Mouse (Mus musculus) lung, adult 2 months (tissue): Measurements from ENCODE around the gene Alox12. TPM values are rescaled to one million over a fixed set of nuclear protein-coding genes. Genes with fewer than 3 reads are reported as not detected.

ENCODE experiments used
- DNase-seq: peaks from one replicate; pipeline ENCODE4 v3.0.0; 2022
- H3K4me1 ChIP-seq: fragments of 200-500 bp; 2 replicates; pipeline ENCODE4 v1.6.1; 2011; ENCODE audit warnings: low read length; ENCODE audit not compliant: control insufficient read depth, insufficient read depth
- H3K4me3 ChIP-seq: fragments of 200-500 bp; replicated peaks from 2 replicates; pipeline ENCODE3; 2011; ENCODE audit warnings: low read depth, mild to moderate bottlenecking, control low read depth, low read length; ENCODE audit errors: extremely low read depth
- CTCF ChIP-seq: fragments of 200-500 bp; IDR thresholded peaks from 2 replicates; pipeline ENCODE4 v1.5.1; 2011; ENCODE audit warnings: mild to moderate bottlenecking, low read length, control low read depth; ENCODE audit not compliant: insufficient read depth
- POLR2A ChIP-seq: fragments of 200-500 bp; IDR thresholded peaks from 2 replicates; pipeline ENCODE4 v1.6.1; 2011; ENCODE audit warnings: low read depth, mild to moderate bottlenecking, control low read depth, low read length, borderline replicate concordance; ENCODE audit errors: extremely low read depth
- WGBS: fragments of 180-500 bp; shearing (Covaris S2); methylation state at CpG from one replicate; pipeline ENCODE4 v1.1.7; 2018; 5-methylcytosine and 5-hydroxymethylcytosine counted together
- polyA plus RNA-seq: library from polyadenylated mRNA; depleted of rRNA; stranded (reverse); fragments of >200 nt; gene quantifications from 2 replicates; pipeline ENCODE4 v1.2.3, GENCODE M21; 2012; rRNA removed

The Alox12 gene
- 4.6 and 9.2 TPM in 2 replicates for polyA plus RNA-seq

DNA sequence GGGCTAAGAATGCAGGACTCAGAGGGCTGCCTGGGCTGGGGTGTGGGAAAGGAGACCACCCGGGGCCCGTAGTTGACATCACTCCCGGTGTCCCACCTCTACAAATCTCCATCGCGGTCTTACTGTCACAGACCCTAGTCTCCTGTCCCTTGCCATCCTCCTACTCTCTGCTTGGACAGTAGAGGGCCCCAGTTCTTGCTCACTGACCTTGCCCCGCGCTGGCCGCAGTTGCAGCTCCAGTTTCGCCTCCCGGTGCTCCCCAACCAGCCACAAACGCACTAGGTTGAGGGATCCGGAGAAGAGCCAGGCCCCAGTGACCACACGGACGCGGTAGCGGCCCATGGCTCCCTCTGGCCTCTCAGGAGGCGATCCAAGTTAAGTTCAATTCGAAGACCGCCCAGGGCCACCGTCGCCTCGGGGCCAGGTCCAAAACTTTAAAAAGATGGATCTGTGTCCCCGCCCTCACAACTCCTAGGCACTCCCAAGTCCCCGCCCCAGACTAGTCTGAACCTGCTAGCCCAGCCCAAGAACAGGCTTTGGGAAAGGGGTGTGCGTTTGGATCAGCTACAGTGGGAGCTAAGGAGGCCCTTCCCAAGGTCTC is at the start of gene Alox12:
Gene Alox12 (minus strand): TSS at position 423 of the 601 bp plus-strand sequence.
- WGBS: 3% methylated on average over 25 of the region's 25 CpGs
- DNase-seq: peak; percentile 51
- TF ChIP-seq CTCF (peak; percentile 59), POLR2A (no peak)
- H3K4me1 ChIP-seq: peaks cover 6% of the 10 kb centered on the region
- peak within 1 kb of the TSS; percentile 54 for H3K4me3 ChIP-seq

DNA sequence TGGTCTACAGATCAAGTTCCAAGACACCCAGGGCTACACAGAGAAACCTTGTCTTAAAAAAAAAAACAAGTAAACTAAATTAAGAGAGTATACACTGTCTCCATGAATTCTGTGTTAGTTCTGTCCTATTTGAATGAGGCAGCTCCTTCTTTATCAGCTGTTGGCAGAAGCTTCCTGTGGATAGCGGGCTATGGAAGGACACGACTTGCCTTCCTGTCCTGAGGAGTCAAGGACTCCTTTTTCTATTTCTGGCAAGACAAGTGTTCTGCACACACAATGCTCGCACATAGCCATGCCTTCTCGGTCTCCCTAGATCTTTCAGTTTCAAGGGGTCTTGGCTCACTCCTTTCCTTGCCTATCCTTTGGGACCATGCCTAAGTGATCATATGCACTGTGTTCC is 47.1 kb upstream of the Alox12 start:
- no peak for TF ChIP-seq CTCF
- TF ChIP-seq POLR2A: no peak
- no peak for DNase-seq
- 40% methylated on average over 4 of the region's 4 CpGs for WGBS
- Histone ChIP-seq H3K4me1 (peaks cover 5% of the 10 kb centered on the region; the same call in 1 of the 2 replicates), H3K4me3 (no peak overlapping the region)

DNA sequence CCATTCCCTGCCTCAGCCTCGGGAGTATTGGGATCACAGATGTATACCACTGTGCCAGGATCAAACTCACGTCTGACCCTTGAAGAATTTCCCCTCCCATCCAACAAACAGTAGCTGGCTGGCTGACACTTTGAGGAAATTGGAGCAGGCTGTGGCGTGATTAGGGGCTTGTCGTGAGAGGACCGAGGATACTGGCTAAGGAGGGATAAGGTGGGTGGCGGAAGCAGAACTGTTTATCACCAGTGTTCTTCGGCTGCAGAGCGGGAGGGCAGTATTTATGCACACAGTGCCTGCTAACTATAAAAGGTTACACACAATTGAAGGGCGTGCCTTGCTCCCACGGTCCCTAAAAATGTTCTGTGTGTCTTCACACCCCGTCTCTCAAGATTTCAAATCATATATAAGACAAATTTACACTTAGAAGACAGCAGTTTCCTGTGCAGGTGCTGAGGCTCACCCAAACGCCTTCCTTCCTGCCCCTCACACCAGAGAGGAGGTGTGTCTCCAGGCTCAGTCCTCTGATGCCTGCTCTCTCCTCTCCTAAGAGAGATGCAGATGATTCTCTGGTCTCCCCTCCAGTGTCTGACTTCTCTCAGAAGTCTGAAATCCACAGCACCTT is 42.8 kb upstream of the Alox12 start:
- no peak for TF ChIP-seq CTCF
- no peak for TF ChIP-seq POLR2A
- Histone ChIP-seq H3K4me3 (no peak overlapping the region), H3K4me1 (peaks cover 5% of the 10 kb centered on the region; the same call in 1 of the 2 replicates)
- 17% methylated on average over 12 of the region's 12 CpGs for WGBS
- DNase-seq: no peak

- Histone ChIP-seq H3K4me1 (peaks cover 2% of the 10 kb centered on the region; the same call in 1 of the 2 replicates), H3K4me3 (no peak overlapping the region)
- DNase-seq: no peak
- TF ChIP-seq POLR2A (no peak), CTCF (no peak)
- 22% methylated on average over 4 of the region's 4 CpGs for WGBS
Measured at GRCm38 (mm10) chr11:70297405-70297804, 42.3 kb upstream of the Alox12 start.

DNA sequence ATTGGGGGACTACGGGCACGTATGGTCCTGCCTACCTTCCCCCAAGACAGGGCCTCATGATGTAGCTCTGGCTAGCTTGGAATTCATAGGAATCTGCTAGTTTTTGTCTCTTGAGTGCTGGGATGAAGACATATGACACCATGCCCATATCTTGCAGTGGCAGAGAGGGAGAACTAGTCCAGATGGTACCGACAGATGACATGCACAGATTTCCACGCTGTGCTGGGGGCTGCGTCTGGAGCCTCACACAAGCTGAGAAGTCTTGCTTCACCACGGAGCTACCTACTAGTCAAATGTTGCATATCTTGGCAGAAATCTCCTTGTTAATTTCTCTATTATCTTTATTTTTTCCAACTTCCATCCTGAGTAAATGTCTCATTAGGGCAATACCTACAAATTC is 38.7 kb upstream of the Alox12 start:
- WGBS: 90% methylated on average over 6 of the region's 6 CpGs
- DNase-seq: no peak
- Histone ChIP-seq H3K4me1 (0 out of 2 replicates have a peak, but pooled peaks cover 2% of the 10 kb centered on the region), H3K4me3 (no peak overlapping the region)
- no peak for TF ChIP-seq POLR2A
- no peak for TF ChIP-seq CTCF

- 68% methylated on average over 6 of the region's 6 CpGs for WGBS
- H3K4me3 ChIP-seq: no peak overlapping the region
- H3K4me1 ChIP-seq: no peaks in the 10 kb centered on the region
- TF ChIP-seq POLR2A (no peak), CTCF (no peak)
- DNase-seq: no peak
Measured at GRCm38 (mm10) chr11:70291235-70291634, 36.1 kb upstream of the Alox12 start.

- TF ChIP-seq POLR2A (no peak), CTCF (no peak)
- Histone ChIP-seq H3K4me3 (no peak overlapping the region), H3K4me1 (no peaks in the 10 kb centered on the region)
- DNase-seq: no peak
- 35% methylated on average over 6 of the region's 6 CpGs for WGBS
Measured at GRCm38 (mm10) chr11:70289236-70289635, 34.1 kb upstream of the Alox12 start.

GRCm38 (mm10) chr11:70288102-70288501 is 32.9 kb upstream of the Alox12 start:
- TF ChIP-seq CTCF: no peak
- TF ChIP-seq POLR2A: no peak
- H3K4me1 ChIP-seq: no peaks in the 10 kb centered on the region
- no peak for DNase-seq
- 80% methylated on average over 10 of the region's 10 CpGs for WGBS
- no peak overlapping the region for H3K4me3 ChIP-seq

DNA sequence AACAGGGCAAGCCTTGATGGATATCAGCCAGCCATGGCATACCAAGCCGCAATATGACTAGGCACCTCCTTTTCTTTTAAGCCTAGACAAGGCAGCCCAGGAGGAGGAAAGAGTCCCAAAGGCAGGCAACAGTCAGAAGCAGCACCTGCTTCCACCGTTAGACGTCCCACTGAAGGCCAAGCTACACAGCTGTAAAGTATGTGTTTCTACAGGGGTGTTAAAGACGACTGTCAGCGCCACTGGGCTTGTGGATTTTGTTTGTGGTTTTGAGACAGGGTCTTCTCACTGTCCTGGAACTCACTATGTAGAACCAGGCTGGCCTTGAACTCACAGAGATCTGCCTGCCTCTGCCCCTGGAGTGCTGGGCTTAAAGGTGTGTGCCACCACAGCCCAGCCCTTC is 30.5 kb upstream of the Alox12 start:
- 66% methylated on average over 5 of the region's 5 CpGs for WGBS

DNA sequence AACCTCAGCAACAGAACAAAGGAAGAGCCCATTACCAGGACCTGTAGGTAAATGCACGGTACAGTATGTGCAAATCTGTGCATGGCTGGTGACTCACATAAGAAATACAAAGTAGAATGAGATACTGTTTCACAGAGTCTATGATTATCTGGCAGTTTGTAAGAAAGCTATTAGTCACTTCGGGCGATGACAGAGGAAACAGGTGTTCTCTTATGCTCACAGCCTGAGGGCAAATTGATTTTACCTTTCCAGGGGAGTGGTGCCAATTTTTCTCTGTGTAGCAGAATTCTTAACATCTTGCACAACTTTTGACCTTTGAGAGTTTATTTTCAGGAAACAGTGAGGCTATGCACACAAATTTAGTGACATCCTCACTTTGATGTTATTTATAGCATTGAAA is 29.6 kb upstream of the Alox12 start:
- H3K4me1 ChIP-seq: peaks cover 8% of the 10 kb centered on the region
- WGBS: 45% methylated on average over 3 of the region's 3 CpGs
- TF ChIP-seq CTCF (no peak), POLR2A (no peak)
- no peak for DNase-seq
- H3K4me3 ChIP-seq: no peak overlapping the region

More for the DNA sequence above, 30.5 kb upstream of the Alox12 start:
- TF ChIP-seq CTCF: no peak
- TF ChIP-seq POLR2A: no peak
- H3K4me3 ChIP-seq: no peak overlapping the region
- DNase-seq: no peak
- H3K4me1 ChIP-seq: peaks cover under 1% of the 10 kb centered on the region; the same call in 1 of the 2 replicates
